Mouse (Mus musculus) lung, postnatal 0 days (tissue): ENCODE results near the gene Raver2.
A peak's percentile ranks its signal among the peaks of the same experiment; 100 is the strongest.

Source experiments
- CTCF ChIP-seq: IDR thresholded peaks from 2 replicates; pipeline ENCODE4 v1.5.1; 2016; ENCODE audit warnings: antibody characterized with exemption, mild to moderate bottlenecking
- EP300 ChIP-seq: IDR thresholded peaks from 2 replicates; pipeline ENCODE4 v1.6.1; 2016; ENCODE audit warnings: antibody characterized with exemption, mild to moderate bottlenecking, control low read depth

GRCm38 (mm10) chr4:101062146-101062545 lies 6.6 kb upstream of the Raver2 start:
- no peak for TF ChIP-seq CTCF
- TF ChIP-seq EP300, result peak; percentile 24; the same call in 1 of the 2 replicates
